Mouse (Mus musculus): Measurements from ENCODE around the gene Olfr374. TPM values are rescaled to one million over a fixed set of nuclear protein-coding genes. Genes with fewer than 3 reads are reported as not detected.
A peak's percentile ranks its signal among the peaks of the same experiment; 100 is the strongest.

Olfr374 gene
- polyA plus RNA-seq, 1 experiment, result not detected

DNA sequence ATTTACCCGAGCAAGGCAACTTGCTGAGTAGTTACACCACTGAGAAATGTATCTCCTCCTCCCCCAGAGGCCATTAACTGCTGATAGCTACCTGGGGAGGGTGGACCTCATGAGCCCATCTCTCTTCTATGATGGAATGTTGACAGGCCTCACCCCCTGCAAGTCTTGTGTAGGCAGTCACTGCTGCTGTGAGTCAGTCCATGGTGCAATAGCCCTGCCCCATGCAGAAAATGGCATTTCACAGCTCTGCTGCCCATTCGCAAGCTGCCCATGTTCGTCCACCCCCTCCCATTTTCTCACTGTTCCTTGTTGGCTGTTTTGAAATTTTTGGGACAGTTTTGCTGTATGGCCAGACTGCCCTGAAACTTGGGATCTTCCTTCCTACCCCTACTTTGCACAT lies 38.7 kb downstream of the Olfr374 start:
- Histone ChIP-seq H3K9me3 (ENCODE audit: control insufficient read depth, low read length) (no peaks in the 10 kb centered on the region), H3K27me3 (ENCODE audit: control insufficient read depth) (no peaks in the 10 kb centered on the region), H3K36me3 (ENCODE audit: control insufficient read depth) (peaks cover 3% of the 10 kb centered on the region; the same call in 1 of the 2 replicates), H3K4me3 (replicated peaks) (no peak overlapping the region), H3K4me1 (ENCODE audit: control insufficient read depth) (no peaks in the 10 kb centered on the region)
- TF ChIP-seq TAL1 (IDR thresholded peaks at IDR 0.05; ENCODE audit: low read length) (no peak), GATA1 (IDR thresholded peaks at IDR 0.05; ENCODE audit: low read length) (no peak)

DNA sequence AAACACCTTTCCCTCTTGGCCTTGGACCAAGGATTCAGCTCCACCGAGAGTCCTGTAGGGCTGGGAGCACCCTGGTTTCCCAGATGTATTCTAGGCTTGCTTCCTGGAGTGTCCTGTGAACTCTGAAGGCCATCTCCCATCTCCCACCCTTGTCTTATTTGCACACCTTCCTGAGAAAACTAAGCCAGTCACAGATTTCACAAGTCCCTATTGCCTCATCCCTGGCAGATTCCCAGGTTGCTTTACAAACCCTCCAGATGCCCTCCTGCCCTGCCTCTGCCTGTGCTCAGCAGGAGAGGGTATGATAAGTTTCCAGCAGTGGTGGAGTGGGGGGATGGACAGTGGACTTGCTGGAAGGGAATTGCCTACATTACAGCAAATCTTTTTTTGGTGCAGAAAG lies 39.2 kb downstream of the Olfr374 start:
- TF ChIP-seq TAL1 (IDR thresholded peaks at IDR 0.05; ENCODE audit: low read length) (no peak), GATA1 (IDR thresholded peaks at IDR 0.05; ENCODE audit: low read length) (no peak)
- Histone ChIP-seq H3K4me1 (ENCODE audit: control insufficient read depth) (no peaks in the 10 kb centered on the region), H3K9me3 (ENCODE audit: control insufficient read depth, low read length) (no peaks in the 10 kb centered on the region), H3K4me3 (replicated peaks) (no peak overlapping the region), H3K27me3 (ENCODE audit: control insufficient read depth) (no peaks in the 10 kb centered on the region), H3K36me3 (ENCODE audit: control insufficient read depth) (peaks cover 4% of the 10 kb centered on the region; the same call in 1 of the 2 replicates)

DNA sequence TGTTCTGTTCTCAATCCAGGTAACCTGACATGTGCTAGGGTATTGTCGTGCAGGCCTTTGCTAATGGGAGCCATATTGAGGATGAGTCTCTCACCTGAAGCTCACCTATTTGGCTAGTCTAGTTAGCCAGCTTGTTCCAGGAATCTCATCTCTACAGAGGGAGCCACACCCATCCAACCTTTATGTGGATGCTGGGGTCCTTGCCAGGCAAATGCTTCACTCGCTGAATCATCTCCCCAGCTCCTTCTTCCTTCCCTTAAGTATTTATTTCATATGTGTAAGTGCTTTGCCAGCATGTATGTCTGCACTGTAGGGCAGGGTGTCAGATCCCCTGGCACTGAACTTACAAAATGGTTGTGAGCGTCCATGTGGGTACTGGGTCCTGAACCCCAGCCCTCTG lies 39.7 kb downstream of the Olfr374 start:
- Histone ChIP-seq H3K4me3 (replicated peaks) (no peak overlapping the region), H3K9me3 (ENCODE audit: control insufficient read depth, low read length) (no peaks in the 10 kb centered on the region), H3K27me3 (ENCODE audit: control insufficient read depth) (no peaks in the 10 kb centered on the region), H3K36me3 (ENCODE audit: control insufficient read depth) (peaks cover 7% of the 10 kb centered on the region), H3K4me1 (ENCODE audit: control insufficient read depth) (no peaks in the 10 kb centered on the region)
- TF ChIP-seq GATA1 (IDR thresholded peaks at IDR 0.05; ENCODE audit: low read length), result no peak
- no peak for TF ChIP-seq TAL1 (IDR thresholded peaks at IDR 0.05; ENCODE audit: low read length)

DNA sequence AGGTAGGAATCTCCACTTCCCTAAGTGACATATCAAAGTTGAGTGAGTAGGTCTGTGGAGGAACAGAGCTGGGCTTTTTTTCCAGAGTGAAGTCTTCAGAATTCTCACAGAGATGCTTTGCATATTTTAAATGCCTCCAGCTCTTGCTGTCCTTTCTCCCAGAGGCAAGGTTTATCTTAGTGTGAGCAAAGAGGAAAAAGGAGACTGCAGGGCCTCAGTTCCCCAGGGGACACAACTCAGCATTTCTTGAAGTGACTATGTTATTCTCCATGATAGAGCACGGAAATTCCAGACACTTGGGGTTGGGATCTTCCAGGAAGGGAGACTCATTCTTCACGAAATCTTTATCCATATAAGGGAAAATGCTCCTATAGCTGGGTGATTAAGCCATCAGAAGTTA lies 40.4 kb downstream of the Olfr374 start:
- no peaks in the 10 kb centered on the region for H3K9me3 ChIP-seq (ENCODE audit: control insufficient read depth, low read length)
- no peak for TF ChIP-seq GATA1 (IDR thresholded peaks at IDR 0.05; ENCODE audit: low read length)
- no peak for TF ChIP-seq TAL1 (IDR thresholded peaks at IDR 0.05; ENCODE audit: low read length)
- H3K4me1 ChIP-seq (ENCODE audit: control insufficient read depth), result no peaks in the 10 kb centered on the region
- H3K4me3 ChIP-seq (replicated peaks), result no peak overlapping the region
- peaks cover 9% of the 10 kb centered on the region for H3K36me3 ChIP-seq (ENCODE audit: control insufficient read depth)
- no peaks in the 10 kb centered on the region for H3K27me3 ChIP-seq (ENCODE audit: control insufficient read depth)

DNA sequence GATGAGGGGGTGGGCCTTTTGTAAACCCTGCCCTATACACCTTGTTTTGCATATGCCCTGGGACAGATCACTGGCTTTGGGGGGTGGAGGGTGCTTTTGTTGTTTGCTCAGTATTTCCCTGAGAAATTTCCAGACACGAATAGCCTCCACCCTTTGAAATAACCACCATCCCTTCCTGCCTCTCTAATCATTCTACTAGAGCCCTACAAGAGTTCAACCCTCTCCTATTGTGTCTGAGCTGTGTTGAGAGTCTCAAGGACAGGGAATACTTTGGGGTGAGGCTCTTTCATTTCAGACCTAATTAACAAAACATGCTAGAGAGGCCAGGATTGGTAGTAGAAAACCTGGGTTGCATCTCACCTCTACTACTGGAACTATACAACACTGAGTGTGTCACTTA lies 42.2 kb downstream of the Olfr374 start:
- no peak for TF ChIP-seq GATA1 (IDR thresholded peaks at IDR 0.05; ENCODE audit: low read length)
- Histone ChIP-seq H3K4me1 (ENCODE audit: control insufficient read depth) (no peaks in the 10 kb centered on the region; the same call in 1 of the 2 replicates), H3K36me3 (ENCODE audit: control insufficient read depth) (peaks cover 20% of the 10 kb centered on the region), H3K27me3 (ENCODE audit: control insufficient read depth) (no peaks in the 10 kb centered on the region), H3K9me3 (ENCODE audit: control insufficient read depth, low read length) (no peaks in the 10 kb centered on the region), H3K4me3 (replicated peaks) (no peak overlapping the region)

DNA sequence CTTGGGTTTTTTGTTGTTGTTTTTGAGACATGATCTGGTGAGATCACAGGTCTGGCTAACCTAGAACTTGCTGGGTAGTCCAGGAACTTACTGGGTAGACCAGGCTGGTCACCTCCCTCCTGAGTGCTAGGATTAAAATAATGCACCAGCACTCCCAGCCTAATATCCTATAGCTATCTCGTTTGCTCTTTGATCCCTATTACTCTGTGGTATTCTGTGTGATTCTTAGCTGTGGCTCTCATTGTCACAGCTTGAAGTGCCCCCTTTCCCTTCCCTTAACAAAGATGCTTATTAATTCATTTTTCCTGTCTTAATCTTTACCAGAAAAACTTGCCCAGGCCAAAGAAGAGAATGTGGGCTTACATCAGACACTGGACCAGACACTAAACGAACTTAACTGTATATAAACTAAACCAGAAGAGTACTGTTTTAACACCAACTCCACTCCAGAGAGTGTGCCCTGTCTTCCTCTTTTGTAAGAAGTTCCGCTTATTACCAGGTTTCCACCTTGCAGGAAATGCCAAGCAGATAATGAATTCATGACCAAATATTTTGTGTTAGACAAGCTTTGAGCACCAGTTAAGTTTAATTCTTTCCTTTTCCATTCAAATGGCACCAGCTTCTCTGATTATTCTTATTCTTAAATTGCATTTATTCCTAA lies 44.7 kb downstream of the Olfr374 start:
- Histone ChIP-seq H3K27me3 (ENCODE audit: control insufficient read depth) (no peaks in the 10 kb centered on the region), H3K4me3 (replicated peaks) (no peak overlapping the region), H3K36me3 (ENCODE audit: control insufficient read depth) (peaks cover 29% of the 10 kb centered on the region), H3K4me1 (ENCODE audit: control insufficient read depth) (peaks cover 3% of the 10 kb centered on the region), H3K9me3 (ENCODE audit: control insufficient read depth, low read length) (no peaks in the 10 kb centered on the region)
- TF ChIP-seq TAL1 (IDR thresholded peaks at IDR 0.05; ENCODE audit: low read length) (no peak), GATA1 (IDR thresholded peaks at IDR 0.05; ENCODE audit: low read length) (no peak)

DNA sequence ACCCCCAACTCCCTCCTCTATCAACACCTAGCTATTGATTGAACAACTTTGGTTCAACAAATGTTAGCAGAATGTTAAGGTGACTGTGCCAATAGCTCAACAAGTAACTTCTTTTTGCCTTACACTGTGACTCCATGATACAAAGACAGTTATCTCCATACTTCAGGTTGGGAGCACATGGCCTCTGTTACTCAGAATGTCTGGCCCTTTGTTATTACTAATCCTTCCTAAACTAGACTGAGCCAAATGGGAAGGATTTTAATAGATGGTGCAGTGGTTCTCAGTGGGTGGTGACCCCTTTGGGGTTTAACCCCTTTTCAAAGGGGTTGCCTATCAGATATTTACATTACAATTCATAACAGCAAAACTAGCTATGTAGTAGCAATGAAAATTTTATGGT lies 46.5 kb downstream of the Olfr374 start:
- H3K36me3 ChIP-seq (ENCODE audit: control insufficient read depth), result peaks cover 35% of the 10 kb centered on the region
- TF ChIP-seq GATA1 (IDR thresholded peaks at IDR 0.05; ENCODE audit: low read length) (no peak), TAL1 (IDR thresholded peaks at IDR 0.05; ENCODE audit: low read length) (no peak)
- H3K4me1 ChIP-seq (ENCODE audit: control insufficient read depth), result peaks cover 12% of the 10 kb centered on the region
- no peaks in the 10 kb centered on the region for H3K9me3 ChIP-seq (ENCODE audit: control insufficient read depth, low read length)
- no peak overlapping the region for H3K4me3 ChIP-seq (replicated peaks)
- H3K27me3 ChIP-seq (ENCODE audit: control insufficient read depth), result no peaks in the 10 kb centered on the region

DNA sequence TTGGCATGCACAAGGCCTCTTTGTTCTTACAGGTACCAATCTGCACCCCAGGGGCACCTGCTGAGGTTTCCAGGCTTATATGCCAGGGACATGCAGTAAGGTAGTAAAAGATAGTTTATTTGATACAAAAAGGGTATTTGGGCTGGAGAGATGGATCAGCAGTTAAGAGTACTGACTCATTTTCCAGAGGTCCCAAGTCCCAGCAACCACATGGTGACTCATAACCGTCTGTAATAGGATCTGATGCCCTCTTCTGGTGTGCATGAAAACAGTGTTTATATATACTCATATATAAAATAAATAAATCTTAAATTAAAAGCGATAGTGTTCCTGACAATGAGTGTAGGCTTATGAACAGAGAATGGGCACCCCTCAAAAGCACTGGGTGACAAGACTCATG lies 51.3 kb downstream of the Olfr374 start:
- Histone ChIP-seq H3K4me1 (ENCODE audit: control insufficient read depth) (peaks cover 46% of the 10 kb centered on the region), H3K9me3 (ENCODE audit: control insufficient read depth, low read length) (no peaks in the 10 kb centered on the region), H3K36me3 (ENCODE audit: control insufficient read depth) (peaks cover 38% of the 10 kb centered on the region), H3K27me3 (ENCODE audit: control insufficient read depth) (no peaks in the 10 kb centered on the region), H3K4me3 (replicated peaks) (no peak overlapping the region)
- TF ChIP-seq TAL1 (IDR thresholded peaks at IDR 0.05; ENCODE audit: low read length) (no peak), GATA1 (IDR thresholded peaks at IDR 0.05; ENCODE audit: low read length) (no peak)

DNA sequence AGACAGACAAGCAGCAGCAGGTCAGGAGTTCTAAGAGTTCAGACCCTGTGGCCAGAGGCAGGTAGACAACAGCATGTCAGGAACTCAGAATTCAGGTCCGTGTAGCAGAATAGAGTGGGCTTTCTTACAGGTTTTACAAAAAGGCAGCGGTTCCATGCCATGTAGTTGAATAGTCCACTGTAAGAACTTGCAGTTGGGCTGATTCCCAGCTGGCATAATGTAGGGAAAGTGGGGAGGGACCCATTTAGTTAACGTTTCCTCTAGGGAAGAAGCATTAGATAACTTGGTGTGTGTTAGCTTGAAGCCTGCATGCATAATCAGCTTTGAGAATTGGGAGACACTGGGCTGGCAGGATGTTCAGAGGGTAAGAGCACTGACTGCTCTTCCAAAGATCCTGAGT lies 51.9 kb downstream of the Olfr374 start:
- Histone ChIP-seq H3K27me3 (ENCODE audit: control insufficient read depth) (no peaks in the 10 kb centered on the region), H3K36me3 (ENCODE audit: control insufficient read depth) (peaks cover 38% of the 10 kb centered on the region), H3K4me1 (ENCODE audit: control insufficient read depth) (peaks cover 50% of the 10 kb centered on the region), H3K9me3 (ENCODE audit: control insufficient read depth, low read length) (no peaks in the 10 kb centered on the region), H3K4me3 (replicated peaks) (no peak overlapping the region)
- no peak for TF ChIP-seq GATA1 (IDR thresholded peaks at IDR 0.05; ENCODE audit: low read length)
- no peak for TF ChIP-seq TAL1 (IDR thresholded peaks at IDR 0.05; ENCODE audit: low read length)

DNA sequence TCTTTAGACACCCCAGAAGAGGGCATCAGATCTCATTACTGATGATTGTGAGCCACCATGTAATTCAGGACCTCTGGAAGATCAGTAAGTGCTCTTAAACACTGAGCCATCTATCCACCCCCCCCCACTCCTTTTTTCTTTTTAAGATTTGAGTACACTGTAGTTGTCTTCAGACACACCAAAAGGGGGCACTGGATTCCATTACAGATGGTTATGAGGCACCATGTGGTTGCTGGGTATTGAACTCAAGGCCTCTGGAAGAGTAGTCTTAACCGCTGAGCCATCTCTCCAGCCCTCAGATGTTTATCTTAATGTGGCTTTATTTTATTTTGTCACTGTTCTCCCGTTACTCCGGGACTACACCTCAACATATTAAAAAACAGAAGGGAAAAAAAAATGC lies 53.2 kb downstream of the Olfr374 start:
- peaks cover 50% of the 10 kb centered on the region for H3K4me1 ChIP-seq (ENCODE audit: control insufficient read depth)
- no peaks in the 10 kb centered on the region for H3K9me3 ChIP-seq (ENCODE audit: control insufficient read depth, low read length)
- H3K36me3 ChIP-seq (ENCODE audit: control insufficient read depth), result peaks cover 41% of the 10 kb centered on the region
- no peaks in the 10 kb centered on the region for H3K27me3 ChIP-seq (ENCODE audit: control insufficient read depth)
- H3K4me3 ChIP-seq (replicated peaks), result peak overlapping the region; percentile 67
- TF ChIP-seq TAL1 (IDR thresholded peaks at IDR 0.05; ENCODE audit: low read length), result no peak
- TF ChIP-seq GATA1 (IDR thresholded peaks at IDR 0.05; ENCODE audit: low read length), result 0 out of 2 replicates have a peak, but pooled peaks have one; percentile 6
